Mouse (Mus musculus): ENCODE results near the gene Zfp580.

Gene Zfp580

GRCm38 (mm10) chr7:5101066-5101663 lies 49.8 kb downstream of the Zfp580 start:
- DNase-seq (ENCODE audit: low read depth, low spot score), result no peak

GRCm38 (mm10) chr7:5102564-5102963 lies 51.2 kb downstream of the Zfp580 start:
- DNase-seq (ENCODE audit: low read depth, low spot score), result no peak
